Mouse (Mus musculus) lung, postnatal 0 days (tissue): ENCODE data around the gene Bag3. TPM values are rescaled to one million over a fixed set of nuclear protein-coding genes. Genes with fewer than 3 reads are reported as not detected.

Experiments used
- ATAC-seq: fragments of 200-750 bp; cut with Nextera tagmentation; 2 replicates; pipeline ENCODE4 v1.8.0; 2017; ENCODE audit warnings: moderate library complexity
- DNase-seq: peaks from one replicate; pipeline ENCODE4 v3.0.0-alpha.2; 2016; ENCODE audit warnings: low spot score
- H3K27ac ChIP-seq: fragments of 300-500 bp; sonication (generic); 2 replicates; pipeline ENCODE4 v1.5.1; 2014; ENCODE audit warnings: antibody characterized with exemption, mild to moderate bottlenecking, low read length, mixed read lengths
- H3K27me3 ChIP-seq: fragments of 300-500 bp; sonication (generic); replicated peaks from 2 replicates; pipeline ENCODE4 v1.6.1; 2014; ENCODE audit warnings: low read length, mixed read lengths; ENCODE audit not compliant: insufficient read depth
- H3K36me3 ChIP-seq: fragments of 300-500 bp; sonication (generic); 2 replicates; pipeline ENCODE4 v1.6.1; 2014; ENCODE audit warnings: low read length, mixed read lengths; ENCODE audit not compliant: insufficient read depth
- H3K4me1 ChIP-seq: fragments of 300-500 bp; sonication (generic); 2 replicates; pipeline ENCODE4 v1.6.1; 2014; ENCODE audit warnings: antibody characterized with exemption, low read depth, low read length, mixed read lengths; ENCODE audit not compliant: insufficient read depth
- H3K4me2 ChIP-seq: fragments of 300-500 bp; sonication (generic); replicated peaks from 2 replicates; pipeline ENCODE4 v1.6.1; 2014; ENCODE audit warnings: low read depth, mild to moderate bottlenecking, low read length, moderate library complexity, mixed read lengths
- H3K4me3 ChIP-seq: fragments of 300-500 bp; sonication (generic); 2 replicates; pipeline ENCODE4 v1.5.1; 2014; ENCODE audit warnings: low read depth, low read length
- H3K9ac ChIP-seq: fragments of 300-500 bp; sonication (generic); replicated peaks from 2 replicates; pipeline ENCODE4 v1.6.1; 2014; ENCODE audit warnings: low read depth, mild to moderate bottlenecking
- H3K9me3 ChIP-seq: fragments of 300-500 bp; sonication (generic); 2 replicates; pipeline ENCODE4 v1.6.1; 2016; ENCODE audit warnings: low read length, mixed read lengths
- CTCF ChIP-seq: IDR thresholded peaks from 2 replicates; pipeline ENCODE4 v1.5.1; 2016; ENCODE audit warnings: antibody characterized with exemption, mild to moderate bottlenecking
- EP300 ChIP-seq: IDR thresholded peaks from 2 replicates; pipeline ENCODE4 v1.6.1; 2016; ENCODE audit warnings: antibody characterized with exemption, mild to moderate bottlenecking, control low read depth
- WGBS: fragments of 180-500 bp; shearing (Covaris S2); extraction: QIAGEN DNeasy Blood & Tissue Kit; methylation state at CpG from one replicate; pipeline ENCODE4 v1.1.7; 2014; 5-methylcytosine and 5-hydroxymethylcytosine counted together
- polyA plus RNA-seq: library from polyadenylated mRNA; unstranded; fragments of >200 nt; fragmentation: Nextera tagmentation; extraction: Ambion mirVana; gene quantifications from 2 replicates; pipeline ENCODE4 v1.2.1, GENCODE M21; 2015

Bag3 gene
- polyA plus RNA-seq, 1 experiment from 2014 or later = 23.7 TPM

- no peaks in the 10 kb centered on the region for H3K36me3 ChIP-seq
- no peak overlapping the region for H3K27ac ChIP-seq
- H3K4me3 ChIP-seq = no peak overlapping the region
- no peaks in the 10 kb centered on the region for H3K27me3 ChIP-seq
- ATAC-seq = no peak
- H3K4me2 ChIP-seq = no peak overlapping the region
- no peak for DNase-seq
- no peak overlapping the region for H3K9ac ChIP-seq
- no peaks in the 10 kb centered on the region for H3K9me3 ChIP-seq
- H3K4me1 ChIP-seq = no peaks in the 10 kb centered on the region
- TF ChIP-seq EP300 (no peak), CTCF (no peak)
- WGBS = 91% methylated on average over 5 of the region's 5 CpGs
These were observed 11.5 kb upstream of the Bag3 start for GRCm38 (mm10) chr7:128511936-128512335.

- ATAC-seq (no peak), DNase-seq (no peak)
- Histone ChIP-seq H3K4me1 (no peaks in the 10 kb centered on the region), H3K4me2 (no peak overlapping the region), H3K27ac (no peak overlapping the region), H3K27me3 (no peaks in the 10 kb centered on the region), H3K36me3 (no peaks in the 10 kb centered on the region), H3K9ac (no peak overlapping the region), H3K4me3 (no peak overlapping the region), H3K9me3 (no peaks in the 10 kb centered on the region)
- TF ChIP-seq CTCF (no peak), EP300 (no peak)
- WGBS = 46% methylated on average over 7 of the region's 7 CpGs
These were observed 9.9 kb upstream of the Bag3 start for GRCm38 (mm10) chr7:128513512-128513911.

- DNase-seq = no peak
- Histone ChIP-seq H3K4me1 (no peaks in the 10 kb centered on the region), H3K27me3 (no peaks in the 10 kb centered on the region), H3K9me3 (no peaks in the 10 kb centered on the region), H3K27ac (no peak overlapping the region), H3K4me2 (no peak overlapping the region), H3K9ac (no peak overlapping the region), H3K36me3 (no peaks in the 10 kb centered on the region), H3K4me3 (no peak overlapping the region)
- TF ChIP-seq CTCF = no peak
- 41% methylated on average over 4 of the region's 4 CpGs for WGBS
- ATAC-seq = no peak
These were observed 9.1 kb upstream of the Bag3 start for GRCm38 (mm10) chr7:128514341-128514740.

GRCm38 (mm10) chr7:128516346-128516745, 7.1 kb upstream of the Bag3 start:
- no peak for ATAC-seq
- TF ChIP-seq EP300 (no peak), CTCF (no peak)
- DNase-seq = no peak
- no peak overlapping the region for H3K27ac ChIP-seq
- H3K9me3 ChIP-seq = no peaks in the 10 kb centered on the region
- H3K27me3 ChIP-seq = no peaks in the 10 kb centered on the region
- H3K9ac ChIP-seq = no peak overlapping the region
- 32% methylated on average over 4 of the region's 4 CpGs for WGBS
- H3K36me3 ChIP-seq = no peaks in the 10 kb centered on the region
- H3K4me1 ChIP-seq = no peaks in the 10 kb centered on the region
- no peak overlapping the region for H3K4me2 ChIP-seq
- H3K4me3 ChIP-seq = no peak overlapping the region

- Histone ChIP-seq H3K4me3 (no peak overlapping the region), H3K27me3 (no peaks in the 10 kb centered on the region), H3K9ac (no peak overlapping the region), H3K4me2 (no peak overlapping the region), H3K9me3 (no peaks in the 10 kb centered on the region), H3K27ac (no peak overlapping the region), H3K4me1 (no peaks in the 10 kb centered on the region), H3K36me3 (no peaks in the 10 kb centered on the region)
- ATAC-seq (no peak), DNase-seq (no peak)
- 71% methylated on average over 16 of the region's 16 CpGs for WGBS
- no peak for TF ChIP-seq CTCF
- TF ChIP-seq EP300 = no peak
These were observed 3.9 kb upstream of the Bag3 start for GRCm38 (mm10) chr7:128519316-128520050.

GRCm38 (mm10) chr7:128523962-128524581, 656 bp downstream of the Bag3 start:
- H3K4me3 ChIP-seq = peak overlapping the region; percentile 87
- no peak; the same call in none of the 2 replicates for TF ChIP-seq CTCF
- TF ChIP-seq EP300 = no peak
- peak overlapping the region; percentile 92 for H3K9ac ChIP-seq
- DNase-seq (peak; percentile 84), ATAC-seq (peak; percentile 74)
- H3K4me2 ChIP-seq = peak overlapping the region; percentile 87
- peaks cover 17% of the 10 kb centered on the region; the same call in 1 of the 2 replicates for H3K4me1 ChIP-seq
- 0% methylated on average over 50 of the region's 51 CpGs for WGBS
- no peaks in the 10 kb centered on the region for H3K27me3 ChIP-seq
- peak overlapping the region; percentile 99 for H3K27ac ChIP-seq
- H3K36me3 ChIP-seq = no peaks in the 10 kb centered on the region
- no peaks in the 10 kb centered on the region for H3K9me3 ChIP-seq
